Mouse (Mus musculus) myocyte (in vitro differentiated cells): ENCODE results near the gene Mest. TPM values are rescaled to one million over a fixed set of nuclear protein-coding genes. Genes with fewer than 3 reads are reported as not detected.

Experiments used
- H3K27me3 ChIP-seq: one replicate; pipeline ENCODE4 v1.6.1; 2011; ENCODE audit not compliant: control insufficient read depth, insufficient read depth, insufficient read length
- H3K36me3 ChIP-seq: one replicate; pipeline ENCODE4 v1.6.1; 2011; ENCODE audit not compliant: control insufficient read depth, insufficient read depth
- H3K4me2 ChIP-seq: one replicate; pipeline ENCODE4 v1.6.1; 2011; ENCODE audit warnings: low read depth, control low read depth
- H3K4me3 ChIP-seq: one replicate; pipeline ENCODE4 v1.5.1; 2011; ENCODE audit warnings: mild to moderate bottlenecking, control low read depth, moderate library complexity
- H3K79me2 ChIP-seq: one replicate; pipeline ENCODE4 v1.6.1; 2011; ENCODE audit not compliant: control insufficient read depth, insufficient read depth
- H3ac ChIP-seq: one replicate; pipeline ENCODE4 v1.6.1; 2011; ENCODE audit not compliant: control insufficient read depth, insufficient read length
- E2F4 ChIP-seq: IDR thresholded peaks from one replicate; pipeline ENCODE4 v1.6.1; 2011; ENCODE audit warnings: mild to moderate bottlenecking, control low read depth, moderate library complexity; ENCODE audit not compliant: insufficient read depth
- REST ChIP-seq: IDR thresholded peaks from one replicate; pipeline ENCODE4 v1.6.1; 2011; ENCODE audit warnings: mild to moderate bottlenecking, control low read depth, moderate library complexity; ENCODE audit not compliant: insufficient read depth, insufficient read length
- TCF12 ChIP-seq: IDR thresholded peaks from one replicate; pipeline ENCODE4 v1.6.1; 2011; ENCODE audit warnings: mild to moderate bottlenecking, control low read depth; ENCODE audit not compliant: poor library complexity, insufficient read depth, severe bottlenecking
- polyA plus RNA-seq: library from polyadenylated mRNA; unstranded; fragments of >200 nt; fragmentation: generic; extraction: Trizol; gene quantifications from one replicate; pipeline ENCODE4 v1.2.1, GENCODE M21; 2012; ENCODE audit warnings: missing spikeins

Mest gene
- polyA plus RNA-seq, 1 experiment, result 6.3 TPM

GRCm38 (mm10) chr6:30751209-30751608 lies 27.9 kb downstream of the Mest start:
- Histone ChIP-seq H3ac (no peak overlapping the region), H3K36me3 (peaks cover 16% of the 10 kb centered on the region), H3K4me3 (no peak overlapping the region), H3K79me2 (no peaks in the 10 kb centered on the region), H3K4me2 (no peak overlapping the region), H3K27me3 (no peaks in the 10 kb centered on the region)
- no peak for TF ChIP-seq TCF12
- no peak for TF ChIP-seq E2F4
- TF ChIP-seq REST, result no peak

Other genes with a start within 250 kb of the Mest start
- 24.3 TPM for gene Tmem209, start 213.8 kb upstream of the Mest start, polyA plus RNA-seq
- 0.05 TPM for gene Ssmem1, start 213.7 kb upstream of the Mest start, polyA plus RNA-seq
- not detected for gene Cpa2, start 182.0 kb upstream of the Mest start, polyA plus RNA-seq
- gene Cpa4, start 155.2 kb upstream of the Mest start, polyA plus RNA-seq, result 0.01 TPM
- gene Cpa5, start 112.5 kb upstream of the Mest start, polyA plus RNA-seq, result not detected
- 0.29 TPM for gene Cpa1, start 84.3 kb upstream of the Mest start, polyA plus RNA-seq
- 5.5 TPM for gene Cep41, start 29.8 kb upstream of the Mest start, polyA plus RNA-seq
- gene Copg2, start 173.2 kb downstream of the Mest start, polyA plus RNA-seq, result 26.6 TPM
- gene Tsga13, start 192.0 kb downstream of the Mest start, polyA plus RNA-seq, result not detected
- not detected for gene Klf14, start 235.5 kb downstream of the Mest start, polyA plus RNA-seq